Mouse (Mus musculus): ENCODE measurements around the gene Tuba8. TPM values are rescaled to one million over a fixed set of nuclear protein-coding genes. Genes with fewer than 3 reads are reported as not detected.

The Tuba8 gene
- polyA plus RNA-seq, 1 experiment from 2014 or later: 1.5 TPM

GRCm38 (mm10) chr6:121272075-121272800 is 61.7 kb downstream of the Tuba8 start:
- Histone ChIP-seq H3K4me2 (peak overlapping the region; percentile 70), H3K9me3 (replicated peaks) (no peaks in the 10 kb centered on the region), H3K9ac (replicated peaks) (peak overlapping the region; percentile 38; the same call in 1 of the 2 replicates), H3K4me3 (replicated peaks) (peak overlapping the region; percentile 45), H3K36me3 (no peaks in the 10 kb centered on the region), H3K27ac (replicated peaks) (peak overlapping the region; percentile 90), H3K27me3 (replicated peaks) (no peaks in the 10 kb centered on the region), H3K4me1 (0 out of 2 replicates have a peak, but pooled peaks cover 2% of the 10 kb centered on the region)
- WGBS: 13% methylated on average over 17 of the region's 17 CpGs
- ATAC-seq (ENCODE audit: low FRiP score): peak; percentile 94

- 0 out of 2 replicates have a peak, but pooled peaks cover 2% of the 10 kb centered on the region for H3K4me1 ChIP-seq
- no peak overlapping the region for H3K4me2 ChIP-seq
- H3K9ac ChIP-seq (replicated peaks): no peak overlapping the region
- no peaks in the 10 kb centered on the region for H3K9me3 ChIP-seq (replicated peaks)
- no peak overlapping the region for H3K27ac ChIP-seq (replicated peaks)
- H3K27me3 ChIP-seq (replicated peaks): no peaks in the 10 kb centered on the region
- ATAC-seq (ENCODE audit: low FRiP score): no peak
- no peak overlapping the region for H3K4me3 ChIP-seq (replicated peaks)
- H3K36me3 ChIP-seq: no peaks in the 10 kb centered on the region
- 83% methylated on average over 3 of the region's 3 CpGs for WGBS
Measured at GRCm38 (mm10) chr6:121274356-121274755, 63.9 kb downstream of the Tuba8 start.

Other genes starting within 250 kb of the Tuba8 start
- gene Mical3, start 79.7 kb upstream of the Tuba8 start, polyA plus RNA-seq (2015; fragmentation: Nextera tagmentation; extraction: Ambion mirVana): 30.3 and 35.2 TPM in 2 replicates
- gene Pex26, start 27.0 kb upstream of the Tuba8 start, polyA plus RNA-seq (2015; fragmentation: Nextera tagmentation; extraction: Ambion mirVana): 14.3 and 15.0 TPM in 2 replicates
- 1.9 and 6.4 TPM in 2 replicates for gene Usp18, start 35.2 kb downstream of the Tuba8 start, polyA plus RNA-seq (2015; fragmentation: Nextera tagmentation; extraction: Ambion mirVana)
- 34.4 and 41.0 TPM in 2 replicates for gene Slc6a13, start 89.5 kb downstream of the Tuba8 start, polyA plus RNA-seq (2015; fragmentation: Nextera tagmentation; extraction: Ambion mirVana)
- 0.43 and 0.70 TPM in 2 replicates for gene Slc6a12, start 132.4 kb downstream of the Tuba8 start, polyA plus RNA-seq (2015; fragmentation: Nextera tagmentation; extraction: Ambion mirVana)

Data from neural tube, embryonic 15.5 days (tissue).